Mouse (Mus musculus) erythroblast, adult 5-6 weeks (primary cell): ENCODE measurements around the gene Krtap31-1. TPM values are rescaled to one million over a fixed set of nuclear protein-coding genes. Genes with fewer than 3 reads are reported as not detected.
"Not testable (repeated sequence)": the region's sequence is repeated elsewhere in the genome, so short reads cannot be mapped to it uniquely, and the experiment has no call there.

Experiments used
- ATAC-seq: replicated peaks from 2 replicates; pipeline ENCODE4 v1.8.0; 2016; ENCODE audit warnings: moderate number of reproducible peaks, mild to moderate bottlenecking, moderate TSS enrichment, inconsistent platforms; ENCODE audit not compliant: poor library complexity, low FRiP score, severe bottlenecking
- total RNA-seq, 2 experiments: library from RNA; stranded (forward) in 1 of 2; stranded (reverse) in 1 of 2; fragments of 150-400 nt in 1 of 2; fragments of 200-764, 138-1000 nt in 1 of 2; gene quantifications; 2 replicates each; pipeline versions ENCODE4 v1.2.3 to v1.2.4; 2015 to 2017; ENCODE audit warnings: low replicate concordance in 2 of 2

The Krtap31-1 gene
- total RNA-seq (2015; ENCODE audit: low replicate concordance) (not detected in 2 replicates), total RNA-seq (2017; ENCODE audit: low replicate concordance) (not detected in 2 replicates)

DNA sequence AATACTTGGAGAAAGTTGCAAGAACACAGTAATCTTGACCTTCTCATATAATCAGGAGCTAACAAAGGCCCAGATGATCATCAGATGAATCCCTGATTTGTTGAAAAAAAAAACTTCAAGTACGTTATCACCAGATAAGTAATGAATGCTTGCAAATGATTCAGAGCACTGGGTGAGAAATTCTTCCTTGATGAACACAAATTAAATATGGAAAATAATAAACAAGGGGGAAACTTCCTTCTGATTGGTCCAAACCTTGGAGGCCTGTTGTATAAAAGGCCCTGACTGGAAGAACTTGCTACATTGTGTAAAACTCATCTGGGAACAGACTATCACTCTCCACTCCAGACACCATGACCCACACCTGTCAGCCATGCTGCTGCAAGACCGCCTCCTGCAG, at the start of gene Krtap31-1:
Krtap31-1 (plus strand) TSS at position 301 of the 400 bp plus-strand sequence.
- no peak for ATAC-seq

DNA sequence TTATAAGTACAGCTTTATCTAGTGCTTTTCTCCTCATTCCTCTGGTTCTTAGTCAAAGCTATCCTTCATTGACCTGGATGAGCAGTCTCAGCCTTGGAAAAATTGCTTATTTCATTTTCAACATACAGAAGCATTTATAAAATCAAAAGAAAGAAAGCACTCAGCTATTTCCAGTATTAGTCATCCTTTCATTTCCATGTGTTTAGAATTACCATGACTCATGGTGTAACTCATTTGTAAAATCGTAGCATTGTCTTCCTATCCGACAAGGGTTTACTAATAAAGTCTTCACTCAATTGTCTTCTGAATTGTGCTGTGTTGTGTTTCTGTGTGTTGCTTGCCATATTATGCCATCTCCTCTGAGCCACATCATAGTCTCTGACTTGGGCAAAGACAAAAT, 49.0 kb upstream of the Krtap31-1 start:
- no peak for ATAC-seq

DNA sequence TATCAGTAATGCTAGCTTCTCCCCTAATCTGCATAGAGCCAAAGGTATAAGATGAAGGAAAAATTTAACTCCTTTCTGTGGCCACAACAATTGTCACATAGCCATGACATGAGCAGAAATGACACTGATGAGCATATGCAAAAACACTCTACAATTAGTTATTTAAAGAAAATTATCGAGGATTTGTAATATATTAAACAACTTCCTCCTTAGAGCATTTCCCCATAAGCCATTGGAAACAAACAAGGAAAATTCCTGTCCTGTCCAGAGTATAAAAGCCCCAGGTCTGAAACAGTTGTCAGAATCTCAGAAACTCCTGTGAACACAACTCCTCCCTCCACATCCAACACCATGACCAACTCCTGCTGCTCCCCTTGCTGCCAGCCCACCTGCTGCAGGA, 43.5 kb upstream of the Krtap31-1 start, which contains the start of gene Gm11559:
Gm11559 (plus strand) TSS at position 301 of the 400 bp plus-strand sequence.
- not testable (repeated sequence) for ATAC-seq

DNA sequence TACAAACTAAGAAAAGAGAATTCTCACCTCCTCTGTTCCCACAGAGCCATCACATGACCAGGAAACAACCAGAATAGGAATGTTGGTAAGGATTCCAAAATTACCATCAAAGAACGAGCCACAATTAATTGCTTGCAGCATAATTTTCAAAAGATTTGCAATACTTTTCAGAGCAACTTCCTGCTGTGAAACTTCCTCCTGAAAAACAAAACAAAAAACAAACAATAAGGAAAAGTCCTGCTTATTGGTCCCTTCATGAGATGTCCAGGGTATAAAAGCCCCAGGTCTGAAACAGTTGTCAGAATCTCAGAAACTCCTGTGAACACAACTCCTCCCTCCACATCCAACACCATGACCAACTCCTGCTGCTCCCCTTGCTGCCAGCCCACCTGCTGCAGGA, 34.6 kb upstream of the Krtap31-1 start, which contains the start of gene Krtap9-1:
Krtap9-1 (plus strand) TSS at position 301 of the 400 bp plus-strand sequence.
- not testable (repeated sequence) for ATAC-seq

DNA sequence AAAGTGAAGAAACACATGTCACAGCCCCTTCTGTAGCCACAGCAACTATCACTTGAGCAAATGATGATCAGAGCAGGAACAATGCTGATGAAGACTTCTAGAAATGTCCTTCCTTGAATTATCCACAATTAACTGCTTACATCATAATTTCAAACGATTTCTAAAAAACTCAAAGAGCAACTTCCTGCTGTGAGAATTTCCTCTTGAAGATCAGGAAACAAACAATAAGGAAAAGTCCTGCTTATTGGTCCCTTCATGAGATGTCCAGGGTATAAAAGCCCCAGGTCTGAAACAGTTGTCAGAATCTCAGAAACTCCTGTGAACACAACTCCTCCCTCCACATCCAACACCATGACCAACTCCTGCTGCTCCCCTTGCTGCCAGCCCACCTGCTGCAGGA, 28.8 kb upstream of the Krtap31-1 start, which contains the start of gene Gm11567:
Gm11567 (plus strand) TSS at position 301 of the 400 bp plus-strand sequence.
- not testable (repeated sequence) for ATAC-seq

DNA sequence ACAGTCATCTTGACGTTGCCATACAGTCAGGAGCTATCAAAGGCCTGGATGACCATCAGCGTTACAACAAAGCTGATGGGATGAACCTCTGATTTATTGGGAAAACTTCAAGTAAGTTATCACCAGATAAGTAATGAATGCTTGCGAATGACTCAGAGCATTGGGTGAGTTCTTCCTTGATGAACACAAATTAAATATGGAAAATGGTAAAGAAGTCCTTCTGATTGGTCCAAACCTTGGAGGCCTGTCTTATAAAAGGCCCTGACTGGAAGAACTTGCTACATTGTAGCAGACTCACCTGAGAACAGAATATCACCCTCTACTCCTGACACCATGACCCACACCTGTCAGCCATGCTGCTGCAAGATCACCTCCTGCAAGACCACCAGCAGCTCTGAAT, 6.7 kb downstream of the Krtap31-1 start, which contains the start of gene Gm11565:
Gm11565 (plus strand) TSS at position 301 of the 400 bp plus-strand sequence.
- ATAC-seq, result no peak

DNA sequence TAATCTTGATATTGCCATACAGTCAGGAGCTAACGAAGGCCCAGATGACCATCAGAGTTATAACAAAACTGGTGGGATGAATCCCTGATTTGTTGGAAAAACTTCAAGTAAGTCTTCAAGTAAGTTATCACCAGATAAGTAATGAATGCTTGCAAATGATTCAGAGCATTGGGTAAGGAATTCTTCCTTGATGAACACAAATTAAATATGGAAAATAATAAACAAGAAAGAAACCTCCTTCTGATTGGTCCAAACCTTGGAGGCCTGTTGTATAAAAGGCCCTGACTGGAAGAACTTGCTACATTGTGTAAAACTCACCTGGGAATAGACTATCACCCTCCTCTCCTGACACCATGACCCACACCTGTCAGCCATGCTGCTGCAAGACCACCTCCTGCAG, 28.3 kb downstream of the Krtap31-1 start, which contains the start of gene Krtap31-2:
Krtap31-2 (plus strand) TSS at position 301 of the 400 bp plus-strand sequence.
- no peak for ATAC-seq

DNA sequence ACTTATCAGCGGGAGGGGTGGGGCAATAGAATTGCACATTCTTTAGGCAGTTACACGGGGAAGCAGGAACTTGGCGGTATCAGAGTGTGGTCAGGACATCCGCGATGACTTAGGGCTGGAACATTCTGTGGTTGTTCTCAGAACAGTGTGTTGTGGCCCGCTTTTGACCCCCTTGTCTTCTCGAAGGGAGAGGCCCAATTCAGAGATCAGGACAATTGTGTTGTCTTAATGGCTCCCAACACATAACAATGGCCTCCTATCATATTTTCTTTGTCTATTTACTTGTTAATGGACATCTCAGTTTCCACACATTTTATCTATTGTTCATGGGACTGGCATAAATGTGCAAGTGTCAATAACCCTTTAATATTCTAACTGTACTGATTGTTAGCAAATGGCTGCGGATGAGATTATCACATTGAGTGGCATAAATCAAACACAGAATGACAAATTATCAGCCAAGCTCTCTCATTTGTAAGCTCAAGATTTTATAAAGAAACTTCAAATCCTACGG, 30.1 kb downstream of the Krtap31-1 start:
- no peak for ATAC-seq

DNA sequence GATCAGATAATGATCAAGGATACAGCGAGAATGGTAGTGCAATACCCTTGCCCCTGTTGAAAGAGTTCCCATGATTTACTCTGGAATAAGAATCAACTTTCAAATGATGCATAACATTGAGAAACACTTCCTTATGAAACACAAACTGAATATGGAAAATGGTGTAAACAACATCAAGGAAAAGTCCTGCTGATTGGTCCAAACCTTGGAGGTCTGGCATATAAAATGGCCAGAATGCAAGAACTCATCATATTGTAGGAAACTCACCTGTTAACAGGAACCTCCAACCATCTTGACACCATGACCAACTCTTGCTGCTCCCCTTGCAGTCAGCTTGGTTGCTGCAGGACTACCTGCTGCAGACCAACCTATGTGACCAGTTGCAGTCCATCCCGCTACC, 40.5 kb downstream of the Krtap31-1 start, which contains the start of gene Krtap9-5:
Krtap9-5 (plus strand) TSS at position 301 of the 400 bp plus-strand sequence.
- ATAC-seq, result no peak

Other genes starting within 250 kb of the Krtap31-1 start
Only the 30 nearest of the 34 such genes appear.
- not detected in 2 replicates for gene Gm14190, start 217.2 kb upstream of the Krtap31-1 start, total RNA-seq (2015; ENCODE audit: low replicate concordance)
- gene Gm14190, start 217.2 kb upstream of the Krtap31-1 start, total RNA-seq (2017; ENCODE audit: low replicate concordance), result not detected in 2 replicates
- gene Gm14180, start 173.6 kb upstream of the Krtap31-1 start, total RNA-seq (2015; ENCODE audit: low replicate concordance), result not detected in 2 replicates
- not detected in 2 replicates for gene Gm14180, start 173.6 kb upstream of the Krtap31-1 start, total RNA-seq (2017; ENCODE audit: low replicate concordance)
- not detected in 2 replicates for gene Gm11595, start 135.0 kb upstream of the Krtap31-1 start, total RNA-seq (2015; ENCODE audit: low replicate concordance)
- not detected in 2 replicates for gene Gm11595, start 135.0 kb upstream of the Krtap31-1 start, total RNA-seq (2017; ENCODE audit: low replicate concordance)
- not detected in 2 replicates for gene Krtap4-8, start 127.2 kb upstream of the Krtap31-1 start, total RNA-seq (2015; ENCODE audit: low replicate concordance)
- gene Krtap4-8, start 127.2 kb upstream of the Krtap31-1 start, total RNA-seq (2017; ENCODE audit: low replicate concordance), result not detected in 2 replicates
- gene Krtap4-9, start 122.7 kb upstream of the Krtap31-1 start, total RNA-seq (2015; ENCODE audit: low replicate concordance), result not detected in 2 replicates
- not detected in 2 replicates for gene Krtap4-9, start 122.7 kb upstream of the Krtap31-1 start, total RNA-seq (2017; ENCODE audit: low replicate concordance)
- not detected in 2 replicates for gene Gm11596, start 114.5 kb upstream of the Krtap31-1 start, total RNA-seq (2015; ENCODE audit: low replicate concordance)
- gene Gm11596, start 114.5 kb upstream of the Krtap31-1 start, total RNA-seq (2017; ENCODE audit: low replicate concordance), result not detected in 2 replicates
- not detected in 2 replicates for gene Gm11569, start 109.0 kb upstream of the Krtap31-1 start, total RNA-seq (2015; ENCODE audit: low replicate concordance)
- not detected in 2 replicates for gene Gm11569, start 109.0 kb upstream of the Krtap31-1 start, total RNA-seq (2017; ENCODE audit: low replicate concordance)
- gene Gm11554, start 103.5 kb upstream of the Krtap31-1 start, total RNA-seq (2015; ENCODE audit: low replicate concordance), result not detected in 2 replicates
- not detected in 2 replicates for gene Gm11554, start 103.5 kb upstream of the Krtap31-1 start, total RNA-seq (2017; ENCODE audit: low replicate concordance)
- not detected in 2 replicates for gene Krtap4-13, start 98.0 kb upstream of the Krtap31-1 start, total RNA-seq (2015; ENCODE audit: low replicate concordance)
- gene Krtap4-13, start 98.0 kb upstream of the Krtap31-1 start, total RNA-seq (2017; ENCODE audit: low replicate concordance), result not detected in 2 replicates
- not detected in 2 replicates for gene Gm11564, start 92.3 kb upstream of the Krtap31-1 start, total RNA-seq (2015; ENCODE audit: low replicate concordance)
- gene Gm11564, start 92.3 kb upstream of the Krtap31-1 start, total RNA-seq (2017; ENCODE audit: low replicate concordance), result not detected in 2 replicates
- gene 2300003K06Rik, start 69.9 kb upstream of the Krtap31-1 start, total RNA-seq (2015; ENCODE audit: low replicate concordance), result not detected in 2 replicates
- not detected in 2 replicates for gene 2300003K06Rik, start 69.9 kb upstream of the Krtap31-1 start, total RNA-seq (2017; ENCODE audit: low replicate concordance)
- not detected in 2 replicates for gene Krtap4-16, start 56.3 kb upstream of the Krtap31-1 start, total RNA-seq (2015; ENCODE audit: low replicate concordance)
- gene Krtap4-16, start 56.3 kb upstream of the Krtap31-1 start, total RNA-seq (2017; ENCODE audit: low replicate concordance), result not detected in 2 replicates
- gene Gm11568, start 50.0 kb upstream of the Krtap31-1 start, total RNA-seq (2015; ENCODE audit: low replicate concordance), result not detected in 2 replicates
- gene Gm11568, start 50.0 kb upstream of the Krtap31-1 start, total RNA-seq (2017; ENCODE audit: low replicate concordance), result not detected in 2 replicates
- gene Gm11559, start 43.4 kb upstream of the Krtap31-1 start, total RNA-seq (2015; ENCODE audit: low replicate concordance), result not detected in 2 replicates
- gene Gm11559, start 43.4 kb upstream of the Krtap31-1 start, total RNA-seq (2017; ENCODE audit: low replicate concordance), result 1.3 TPM in 1 of 2 replicates, not detected in the other
- not detected in 2 replicates for gene Krtap9-1, start 34.5 kb upstream of the Krtap31-1 start, total RNA-seq (2015; ENCODE audit: low replicate concordance)
- gene Krtap9-1, start 34.5 kb upstream of the Krtap31-1 start, total RNA-seq (2017; ENCODE audit: low replicate concordance), result not detected in 2 replicates
- gene Gm11567, start 28.7 kb upstream of the Krtap31-1 start, total RNA-seq (2015; ENCODE audit: low replicate concordance), result not detected in 2 replicates
- gene Gm11567, start 28.7 kb upstream of the Krtap31-1 start, total RNA-seq (2017; ENCODE audit: low replicate concordance), result not detected in 2 replicates
- gene Gm11565, start 6.8 kb downstream of the Krtap31-1 start, total RNA-seq (2015; ENCODE audit: low replicate concordance), result not detected in 2 replicates
- not detected in 2 replicates for gene Gm11565, start 6.8 kb downstream of the Krtap31-1 start, total RNA-seq (2017; ENCODE audit: low replicate concordance)
- not detected in 2 replicates for gene Krtap31-2, start 28.4 kb downstream of the Krtap31-1 start, total RNA-seq (2015; ENCODE audit: low replicate concordance)
- not detected in 2 replicates for gene Krtap31-2, start 28.4 kb downstream of the Krtap31-1 start, total RNA-seq (2017; ENCODE audit: low replicate concordance)
- gene Krtap9-5, start 40.6 kb downstream of the Krtap31-1 start, total RNA-seq (2015; ENCODE audit: low replicate concordance), result not detected in 2 replicates
- not detected in 2 replicates for gene Krtap9-5, start 40.6 kb downstream of the Krtap31-1 start, total RNA-seq (2017; ENCODE audit: low replicate concordance)
- not detected in 2 replicates for gene Krtap29-1, start 71.1 kb downstream of the Krtap31-1 start, total RNA-seq (2015; ENCODE audit: low replicate concordance)
- not detected in 2 replicates for gene Krtap29-1, start 71.1 kb downstream of the Krtap31-1 start, total RNA-seq (2017; ENCODE audit: low replicate concordance)
- not detected in 2 replicates for gene Krtap16-1, start 78.7 kb downstream of the Krtap31-1 start, total RNA-seq (2015; ENCODE audit: low replicate concordance)
- gene Krtap16-1, start 78.7 kb downstream of the Krtap31-1 start, total RNA-seq (2017; ENCODE audit: low replicate concordance), result not detected in 2 replicates
- gene Krtap17-1, start 86.1 kb downstream of the Krtap31-1 start, total RNA-seq (2015; ENCODE audit: low replicate concordance), result not detected in 2 replicates
- gene Krtap17-1, start 86.1 kb downstream of the Krtap31-1 start, total RNA-seq (2017; ENCODE audit: low replicate concordance), result not detected in 2 replicates
- gene Krt33a, start 108.3 kb downstream of the Krtap31-1 start, total RNA-seq (2015; ENCODE audit: low replicate concordance), result not detected in 2 replicates
- gene Krt33a, start 108.3 kb downstream of the Krtap31-1 start, total RNA-seq (2017; ENCODE audit: low replicate concordance), result not detected in 2 replicates
- gene Krt33b, start 121.9 kb downstream of the Krtap31-1 start, total RNA-seq (2015; ENCODE audit: low replicate concordance), result not detected in 2 replicates
- not detected in 2 replicates for gene Krt33b, start 121.9 kb downstream of the Krtap31-1 start, total RNA-seq (2017; ENCODE audit: low replicate concordance)
- gene Krt34, start 133.6 kb downstream of the Krtap31-1 start, total RNA-seq (2015; ENCODE audit: low replicate concordance), result not detected in 2 replicates
- not detected in 2 replicates for gene Krt34, start 133.6 kb downstream of the Krtap31-1 start, total RNA-seq (2017; ENCODE audit: low replicate concordance)
- not detected in 2 replicates for gene Krt31, start 142.6 kb downstream of the Krtap31-1 start, total RNA-seq (2015; ENCODE audit: low replicate concordance)
- gene Krt31, start 142.6 kb downstream of the Krtap31-1 start, total RNA-seq (2017; ENCODE audit: low replicate concordance), result not detected in 2 replicates
- not detected in 2 replicates for gene Krt32, start 180.3 kb downstream of the Krtap31-1 start, total RNA-seq (2015; ENCODE audit: low replicate concordance)
- not detected in 2 replicates for gene Krt32, start 180.3 kb downstream of the Krtap31-1 start, total RNA-seq (2017; ENCODE audit: low replicate concordance)
- not detected in 2 replicates for gene Krt35, start 188.3 kb downstream of the Krtap31-1 start, total RNA-seq (2015; ENCODE audit: low replicate concordance)
- not detected in 2 replicates for gene Krt35, start 188.3 kb downstream of the Krtap31-1 start, total RNA-seq (2017; ENCODE audit: low replicate concordance)
- not detected in 2 replicates for gene Krt36, start 197.7 kb downstream of the Krtap31-1 start, total RNA-seq (2015; ENCODE audit: low replicate concordance)
- gene Krt36, start 197.7 kb downstream of the Krtap31-1 start, total RNA-seq (2017; ENCODE audit: low replicate concordance), result not detected in 2 replicates
- not detected in 2 replicates for gene Krt13, start 213.6 kb downstream of the Krtap31-1 start, total RNA-seq (2015; ENCODE audit: low replicate concordance)
- gene Krt13, start 213.6 kb downstream of the Krtap31-1 start, total RNA-seq (2017; ENCODE audit: low replicate concordance), result not detected in 2 replicates